Mouse (Mus musculus) hindbrain, embryonic 13.5 days (tissue): ENCODE results near the gene Pbx1. TPM values are rescaled to one million over a fixed set of nuclear protein-coding genes. Genes with fewer than 3 reads are reported as not detected.

ENCODE experiments used
- ATAC-seq: fragments of 200-750 bp; cut with Nextera tagmentation; 2 replicates; pipeline ENCODE4 v1.8.0; 2017; ENCODE audit warnings: moderate TSS enrichment; ENCODE audit not compliant: low FRiP score
- H3K27ac ChIP-seq: fragments of 300-500 bp; sonication (generic); 2 replicates; pipeline ENCODE4 v1.5.1; 2015; ENCODE audit warnings: inconsistent platforms, mild to moderate bottlenecking, moderate library complexity
- H3K27me3 ChIP-seq: fragments of 300-500 bp; sonication (generic); 2 replicates; pipeline ENCODE4 v1.6.1; 2015; ENCODE audit warnings: mild to moderate bottlenecking, inconsistent platforms
- H3K36me3 ChIP-seq: fragments of 300-500 bp; sonication (generic); 2 replicates; pipeline ENCODE4 v1.6.1; 2015; ENCODE audit warnings: mild to moderate bottlenecking, inconsistent platforms
- H3K4me1 ChIP-seq: fragments of 300-500 bp; sonication (generic); replicated peaks from 2 replicates; pipeline ENCODE4 v1.6.1; 2015; ENCODE audit warnings: inconsistent platforms
- H3K4me2 ChIP-seq: fragments of 300-500 bp; sonication (generic); 2 replicates; pipeline ENCODE4 v1.6.1; 2015; ENCODE audit warnings: inconsistent platforms, mild to moderate bottlenecking, moderate library complexity
- H3K4me3 ChIP-seq: fragments of 300-500 bp; sonication (generic); 2 replicates; pipeline ENCODE4 v1.5.1; 2015; ENCODE audit warnings: mild to moderate bottlenecking, inconsistent platforms
- H3K9ac ChIP-seq: fragments of 300-500 bp; sonication (generic); 2 replicates; pipeline ENCODE4 v1.6.1; 2015; ENCODE audit warnings: mild to moderate bottlenecking, inconsistent platforms
- H3K9me3 ChIP-seq: fragments of 300-500 bp; sonication (generic); 2 replicates; pipeline ENCODE4 v1.6.1; 2016; ENCODE audit warnings: inconsistent platforms
- WGBS: fragments of 180-500 bp; shearing (Covaris S2); methylation state at CpG from one replicate; pipeline ENCODE4 v1.1.7; 2015; 5-methylcytosine and 5-hydroxymethylcytosine counted together
- polyA plus RNA-seq: library from polyadenylated mRNA; unstranded; fragments of >200 nt; fragmentation: Nextera tagmentation; extraction: Ambion mirVana; gene quantifications from 2 replicates; pipeline ENCODE4 v1.2.1, GENCODE M21; 2015

The Pbx1 gene
- polyA plus RNA-seq, 1 experiment from 2014 or later, result 53.6 TPM

- no peak overlapping the region for H3K4me3 ChIP-seq
- H3K27me3 ChIP-seq, result no peaks in the 10 kb centered on the region
- 0 out of 2 replicates have a peak overlapping the region, but pooled peaks have one; percentile 19 for H3K27ac ChIP-seq
- 9% methylated on average over 4 of the region's 4 CpGs for WGBS
- no peak overlapping the region for H3K9ac ChIP-seq
- no peak for ATAC-seq
- H3K4me1 ChIP-seq, result peaks cover 87% of the 10 kb centered on the region
- H3K9me3 ChIP-seq, result no peaks in the 10 kb centered on the region
- H3K36me3 ChIP-seq, result no peaks in the 10 kb centered on the region
- no peak overlapping the region for H3K4me2 ChIP-seq
These were observed 77.1 kb downstream of the Pbx1 start for GRCm38 (mm10) chr1:168354934-168355333.

- Histone ChIP-seq H3K4me1 (peaks cover 71% of the 10 kb centered on the region), H3K27ac (peak overlapping the region; percentile 35; the same call in 1 of the 2 replicates), H3K9ac (no peak overlapping the region), H3K36me3 (no peaks in the 10 kb centered on the region), H3K4me2 (no peak overlapping the region), H3K4me3 (no peak overlapping the region), H3K27me3 (no peaks in the 10 kb centered on the region), H3K9me3 (no peaks in the 10 kb centered on the region)
- ATAC-seq, result peak; percentile 37; the same call in 1 of the 2 replicates
- WGBS, result 29% methylated on average over 8 of the region's 8 CpGs
These were observed 83.9 kb downstream of the Pbx1 start for GRCm38 (mm10) chr1:168348036-168348784.

GRCm38 (mm10) chr1:168344918-168345317 lies 87.2 kb downstream of the Pbx1 start:
- Histone ChIP-seq H3K4me1 (peaks cover 75% of the 10 kb centered on the region), H3K27me3 (no peaks in the 10 kb centered on the region), H3K9ac (no peak overlapping the region), H3K4me3 (no peak overlapping the region), H3K27ac (peak overlapping the region; percentile 48; the same call in 1 of the 2 replicates), H3K36me3 (no peaks in the 10 kb centered on the region), H3K9me3 (no peaks in the 10 kb centered on the region), H3K4me2 (no peak overlapping the region)
- ATAC-seq, result no peak
- WGBS, result 70% methylated on average over 8 of the region's 8 CpGs

- H3K4me2 ChIP-seq, result no peak overlapping the region
- WGBS, result 82% methylated on average over 5 of the region's 5 CpGs
- ATAC-seq, result no peak
- H3K4me3 ChIP-seq, result no peak overlapping the region
- 0 out of 2 replicates have a peak overlapping the region, but pooled peaks have one; percentile 30 for H3K27ac ChIP-seq
- peaks cover 71% of the 10 kb centered on the region for H3K4me1 ChIP-seq
- no peaks in the 10 kb centered on the region for H3K9me3 ChIP-seq
- no peaks in the 10 kb centered on the region for H3K36me3 ChIP-seq
- H3K27me3 ChIP-seq, result no peaks in the 10 kb centered on the region
- H3K9ac ChIP-seq, result no peak overlapping the region
These were observed 87.8 kb downstream of the Pbx1 start for GRCm38 (mm10) chr1:168344262-168344661.

- ATAC-seq, result peak; percentile 39; the same call in 1 of the 2 replicates
- no peaks in the 10 kb centered on the region for H3K27me3 ChIP-seq
- peak overlapping the region; percentile 42 for H3K4me2 ChIP-seq
- H3K27ac ChIP-seq, result peak overlapping the region; percentile 91
- no peak overlapping the region for H3K4me3 ChIP-seq
- no peaks in the 10 kb centered on the region for H3K36me3 ChIP-seq
- 24% methylated on average over 6 of the region's 6 CpGs for WGBS
- H3K9ac ChIP-seq, result peak overlapping the region; percentile 59; the same call in 1 of the 2 replicates
- no peaks in the 10 kb centered on the region for H3K9me3 ChIP-seq
- peaks cover 62% of the 10 kb centered on the region for H3K4me1 ChIP-seq
These were observed 89.8 kb downstream of the Pbx1 start for GRCm38 (mm10) chr1:168342269-168342668.

- 5% methylated on average over 12 of the region's 12 CpGs for WGBS
- Histone ChIP-seq H3K9ac (peak overlapping the region; percentile 59; the same call in 1 of the 2 replicates), H3K27me3 (no peaks in the 10 kb centered on the region), H3K9me3 (no peaks in the 10 kb centered on the region), H3K4me2 (peak overlapping the region; percentile 42), H3K27ac (peak overlapping the region; percentile 91), H3K36me3 (no peaks in the 10 kb centered on the region), H3K4me3 (no peak overlapping the region), H3K4me1 (peaks cover 59% of the 10 kb centered on the region)
- peak; percentile 79 for ATAC-seq
These were observed 90.2 kb downstream of the Pbx1 start for GRCm38 (mm10) chr1:168341863-168342262.

GRCm38 (mm10) chr1:168341368-168341767 lies 90.7 kb downstream of the Pbx1 start:
- Histone ChIP-seq H3K27ac (peak overlapping the region; percentile 91), H3K4me1 (peaks cover 58% of the 10 kb centered on the region), H3K4me2 (peak overlapping the region; percentile 42), H3K27me3 (no peaks in the 10 kb centered on the region), H3K36me3 (no peaks in the 10 kb centered on the region), H3K4me3 (no peak overlapping the region), H3K9me3 (no peaks in the 10 kb centered on the region), H3K9ac (0 out of 2 replicates have a peak overlapping the region, but pooled peaks have one; percentile 59)
- no peak for ATAC-seq
- WGBS, result 55% methylated on average over 6 of the region's 6 CpGs

- H3K27ac ChIP-seq, result no peak overlapping the region
- H3K9me3 ChIP-seq, result no peaks in the 10 kb centered on the region
- WGBS, result 96% methylated on average over 7 of the region's 7 CpGs
These were observed 95.7 kb downstream of the Pbx1 start for GRCm38 (mm10) chr1:168336238-168336818.

GRCm38 (mm10) chr1:168334831-168335574 lies 97.1 kb downstream of the Pbx1 start:
- no peak for ATAC-seq
- no peak overlapping the region for H3K9ac ChIP-seq
- H3K27ac ChIP-seq, result no peak overlapping the region
- no peaks in the 10 kb centered on the region for H3K9me3 ChIP-seq
- no peak overlapping the region for H3K4me3 ChIP-seq
- no peaks in the 10 kb centered on the region for H3K27me3 ChIP-seq
- H3K4me2 ChIP-seq, result no peak overlapping the region
- 93% methylated on average over 8 of the region's 8 CpGs for WGBS
- peaks cover 14% of the 10 kb centered on the region for H3K36me3 ChIP-seq
- peaks cover 32% of the 10 kb centered on the region for H3K4me1 ChIP-seq

More at GRCm38 (mm10) chr1:168336238-168336818, 95.7 kb downstream of the Pbx1 start:
- no peak overlapping the region for H3K9ac ChIP-seq
- no peak for ATAC-seq
- H3K27me3 ChIP-seq, result no peaks in the 10 kb centered on the region
- no peak overlapping the region for H3K4me3 ChIP-seq
- H3K36me3 ChIP-seq, result peaks cover 14% of the 10 kb centered on the region
- no peak overlapping the region for H3K4me2 ChIP-seq
- peaks cover 28% of the 10 kb centered on the region for H3K4me1 ChIP-seq

- WGBS, result 92% methylated on average over 9 of the region's 9 CpGs
- Histone ChIP-seq H3K4me1 (peaks cover 55% of the 10 kb centered on the region), H3K4me3 (no peak overlapping the region), H3K36me3 (peaks cover 14% of the 10 kb centered on the region), H3K4me2 (no peak overlapping the region), H3K9me3 (no peaks in the 10 kb centered on the region), H3K9ac (no peak overlapping the region), H3K27ac (no peak overlapping the region), H3K27me3 (no peaks in the 10 kb centered on the region)
- no peak for ATAC-seq
These were observed 100.0 kb downstream of the Pbx1 start for GRCm38 (mm10) chr1:168332056-168332455.

- Histone ChIP-seq H3K9ac (no peak overlapping the region), H3K4me1 (peaks cover 84% of the 10 kb centered on the region), H3K27me3 (no peaks in the 10 kb centered on the region), H3K27ac (peak overlapping the region; percentile 82), H3K4me2 (peak overlapping the region; percentile 19; the same call in 1 of the 2 replicates), H3K9me3 (no peaks in the 10 kb centered on the region), H3K4me3 (no peak overlapping the region), H3K36me3 (peaks cover 6% of the 10 kb centered on the region)
- 36% methylated on average over 3 of the region's 3 CpGs for WGBS
- no peak; the same call in 1 of the 2 replicates for ATAC-seq
These were observed 103.8 kb downstream of the Pbx1 start for GRCm38 (mm10) chr1:168328236-168328605.
